Mouse (Mus musculus) CH12.LX (cell line): ENCODE results near the gene Abt1.

ENCODE experiments used
- CHD1 ChIP-seq: IDR thresholded peaks from 2 replicates; pipeline ENCODE4 v1.6.1; 2012; ENCODE audit warnings: low read depth, low read length, improper control_type of control experiment, inconsistent platforms
- CTCF ChIP-seq, 2 experiments: IDR thresholded peaks in 1 of 2; conservative IDR thresholded peaks in 1 of 2; 2 replicates each; pipeline ENCODE4 v1.5.1; 2011 to 2012; ENCODE audit warnings: low read depth in 2 of 2, low read length in 2 of 2, improper control_type of control experiment in 1 of 2, inconsistent platforms in 1 of 2, mild to moderate bottlenecking in 1 of 2, moderate library complexity in 1 of 2
- EP300 ChIP-seq: IDR thresholded peaks from 2 replicates; pipeline ENCODE4 v1.6.1; 2011; ENCODE audit warnings: low read length, improper control_type of control experiment
- ETS1 ChIP-seq: conservative IDR thresholded peaks from 2 replicates; pipeline ENCODE4 v1.6.1; 2012; ENCODE audit warnings: low read depth, mild to moderate bottlenecking, inconsistent platforms, low read length, improper control_type of control experiment, moderate library complexity
- GABPA ChIP-seq: IDR thresholded peaks from 2 replicates; pipeline ENCODE4 v1.6.1; 2012; ENCODE audit warnings: low read depth, low read length, improper control_type of control experiment, inconsistent platforms; ENCODE audit not compliant: insufficient replicate concordance
- MAFK ChIP-seq: IDR thresholded peaks from 2 replicates; pipeline ENCODE4 v1.6.1; 2011; ENCODE audit warnings: low read length, improper control_type of control experiment; ENCODE audit not compliant: insufficient replicate concordance
- MYC ChIP-seq: IDR thresholded peaks from 2 replicates; pipeline ENCODE4 v1.6.1; 2011; ENCODE audit warnings: low read depth, mild to moderate bottlenecking, improper control_type of control experiment, low read length
- NRF1 ChIP-seq: IDR thresholded peaks from 2 replicates; pipeline ENCODE4 v1.6.1; 2014; ENCODE audit warnings: low read depth, mild to moderate bottlenecking, inconsistent platforms, low read length, improper control_type of control experiment, moderate library complexity
- POLR2A ChIP-seq: IDR thresholded peaks from 2 replicates; pipeline ENCODE4 v1.6.1; 2011; ENCODE audit warnings: low read depth, mild to moderate bottlenecking, improper control_type of control experiment, low read length
- POLR2AphosphoS2 ChIP-seq: IDR thresholded peaks from 2 replicates; pipeline ENCODE4 v1.6.1; 2011; ENCODE audit warnings: low read depth, low read length, improper control_type of control experiment
- SMC3 ChIP-seq: IDR thresholded peaks from 2 replicates; pipeline ENCODE4 v1.6.1; 2011; ENCODE audit warnings: low read depth, low read length, improper control_type of control experiment
- TBP ChIP-seq: conservative IDR thresholded peaks from 2 replicates; pipeline ENCODE4 v1.6.1; 2011; ENCODE audit warnings: low read depth, low read length, improper control_type of control experiment
- USF1 ChIP-seq: IDR thresholded peaks from 2 replicates; pipeline ENCODE4 v1.6.1; 2014; ENCODE audit warnings: low read depth, mild to moderate bottlenecking, inconsistent platforms, low read length, improper control_type of control experiment
- ZNF384 ChIP-seq: IDR thresholded peaks from 2 replicates; pipeline ENCODE4 v1.6.1; 2012; ENCODE audit warnings: low read depth, low read length, improper control_type of control experiment, inconsistent platforms

DNA sequence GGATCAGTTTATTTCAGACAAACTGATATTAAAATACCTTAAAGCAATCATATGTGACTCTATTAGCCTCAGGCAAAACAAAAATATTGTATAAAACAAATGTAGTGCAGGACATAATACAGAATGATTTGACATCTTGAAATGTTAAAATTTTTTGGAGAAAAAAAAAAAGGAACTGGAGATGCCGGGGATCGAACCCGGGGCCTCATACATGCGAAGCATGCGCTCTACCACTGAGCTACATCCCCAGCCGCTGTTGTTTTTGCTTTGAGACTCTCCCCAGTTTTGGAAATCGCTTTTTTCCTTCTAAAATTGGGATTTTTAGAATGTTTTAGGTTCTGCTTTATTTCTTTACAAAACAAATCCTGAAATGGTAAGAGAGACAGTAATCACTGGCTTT is 14.9 kb upstream of the Abt1 start:
- no peak for TF ChIP-seq SMC3
- TF ChIP-seq POLR2AphosphoS2, result no peak
- TF ChIP-seq ETS1, result no peak
- no peak for TF ChIP-seq CTCF (conservative IDR thresholded peaks at IDR 0.05 in 1 of 2, IDR thresholded peaks at IDR 0.05 in 1 of 2; ENCODE audit: low read depth in 2 of 2, low read length in 2 of 2)
- no peak for TF ChIP-seq POLR2A
- no peak for TF ChIP-seq NRF1
- no peak for TF ChIP-seq CHD1
- TF ChIP-seq GABPA, result no peak
- TF ChIP-seq MYC, result no peak
- no peak for TF ChIP-seq USF1
- TF ChIP-seq TBP, result peak; percentile 99
- no peak for TF ChIP-seq EP300
- TF ChIP-seq ZNF384, result no peak
- no peak for TF ChIP-seq MAFK
